Mouse (Mus musculus): ENCODE data around the gene Gm42669.

Gene Gm42669

DNA sequence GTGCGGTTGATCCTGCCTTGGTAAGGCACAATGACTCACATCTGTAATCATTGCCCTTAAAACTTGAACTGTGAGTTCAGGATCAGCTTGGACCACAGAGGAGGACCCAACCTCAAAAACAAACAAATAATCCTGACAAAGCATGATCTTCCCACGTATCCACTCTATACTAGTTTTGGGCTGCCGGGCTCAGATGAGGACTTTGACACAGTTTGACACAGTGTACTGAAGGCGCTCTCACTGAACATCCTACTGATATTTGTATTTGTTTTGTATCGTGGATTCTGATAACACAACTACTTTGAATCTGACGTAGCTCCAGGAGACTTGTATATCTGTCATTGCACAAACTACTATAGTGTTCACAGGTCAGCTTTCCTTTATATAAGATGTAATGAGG, 14.0 kb downstream of the Gm42669 start:
- DNase-seq (ENCODE audit: low spot score), result no peak

DNA sequence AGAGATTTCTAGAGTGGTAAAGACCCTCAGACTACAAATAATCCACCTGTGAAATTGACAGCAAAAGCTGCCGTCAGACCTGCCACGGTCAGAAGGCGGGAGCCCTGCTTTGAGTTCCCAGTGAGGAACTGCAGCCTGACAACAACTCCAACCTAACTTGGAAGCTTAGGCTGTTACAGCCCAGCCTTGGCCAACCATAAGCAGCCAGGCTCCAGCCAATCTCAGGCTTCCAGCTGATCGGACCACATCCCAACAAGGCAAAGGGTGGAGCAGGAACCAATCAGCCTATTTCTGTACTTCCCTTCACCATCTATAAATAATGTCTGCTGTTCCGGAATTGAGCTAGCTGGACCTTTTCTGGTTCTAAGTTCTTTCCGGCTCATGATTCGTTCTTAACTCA, 14.5 kb downstream of the Gm42669 start:
- DNase-seq (ENCODE audit: low spot score), result no peak

DNA sequence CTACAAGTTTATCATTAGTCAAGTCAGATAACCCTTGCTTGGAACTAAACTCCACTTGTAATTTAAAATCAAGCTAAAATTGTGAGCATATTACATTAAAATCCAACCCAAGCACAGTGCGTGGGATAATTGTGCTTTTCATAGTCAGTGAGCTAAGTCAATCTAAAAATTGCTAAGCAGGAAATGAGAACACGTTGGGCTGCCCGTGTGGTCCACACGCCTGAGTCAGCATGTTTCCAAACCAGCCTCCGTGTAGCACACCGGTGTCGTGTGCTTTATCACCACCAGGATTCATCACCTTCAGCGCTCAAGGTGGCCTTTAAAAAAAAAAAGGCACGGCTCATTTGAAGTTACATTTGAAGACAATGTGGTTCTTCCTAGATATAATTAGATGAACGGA, 16.9 kb downstream of the Gm42669 start:
- DNase-seq (ENCODE audit: low spot score), result no peak

DNA sequence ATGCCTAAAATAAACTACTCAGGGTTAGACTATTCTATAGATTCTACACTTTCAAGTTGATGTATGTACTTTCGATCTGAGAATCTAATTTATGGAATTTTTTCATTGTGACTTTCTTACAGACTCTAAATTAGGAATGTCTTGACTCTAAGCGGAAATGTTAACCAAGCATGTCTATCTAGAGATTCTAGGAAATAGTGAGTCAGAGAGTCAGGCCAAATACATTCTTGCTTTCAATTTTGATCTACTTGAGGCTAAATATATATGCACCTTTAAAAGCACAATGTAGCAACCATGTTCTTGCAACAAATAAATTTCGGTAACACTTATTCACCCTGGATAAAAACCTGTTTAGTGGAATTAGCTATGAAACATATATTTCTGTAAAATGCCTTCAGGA, 21.4 kb downstream of the Gm42669 start:
- no peak for DNase-seq (ENCODE audit: low spot score)

DNA sequence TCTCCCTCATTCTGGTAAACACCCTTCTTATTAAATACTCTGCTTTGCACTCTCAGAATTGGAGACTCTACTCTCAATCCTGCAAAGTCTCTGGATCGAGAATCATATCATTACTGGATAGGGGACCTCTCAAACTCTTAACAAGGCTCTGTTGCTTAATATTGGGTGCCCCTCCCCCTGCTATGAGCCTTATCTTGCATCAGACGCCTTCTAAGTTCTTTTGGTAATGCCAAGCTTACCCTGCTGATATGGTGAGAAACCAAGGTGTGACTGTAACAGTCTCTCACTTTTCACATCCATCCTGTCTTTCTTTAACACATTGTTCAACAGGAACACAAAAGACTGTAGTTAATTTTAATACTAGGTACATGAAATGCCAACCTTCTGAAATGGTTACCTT, 26.2 kb downstream of the Gm42669 start:
- no peak for DNase-seq (ENCODE audit: low spot score)

- no peak for DNase-seq (ENCODE audit: low spot score)
These were observed 27.2 kb downstream of the Gm42669 start, which contains the start of gene 1700028K03Rik for GRCm38 (mm10) chr5:107534581-107534980. Gene 1700028K03Rik (plus strand): TSS chr5:107534709.

GRCm38 (mm10) chr5:107541696-107542095, 34.3 kb downstream of the Gm42669 start:
- DNase-seq (ENCODE audit: low spot score), result no peak

DNA sequence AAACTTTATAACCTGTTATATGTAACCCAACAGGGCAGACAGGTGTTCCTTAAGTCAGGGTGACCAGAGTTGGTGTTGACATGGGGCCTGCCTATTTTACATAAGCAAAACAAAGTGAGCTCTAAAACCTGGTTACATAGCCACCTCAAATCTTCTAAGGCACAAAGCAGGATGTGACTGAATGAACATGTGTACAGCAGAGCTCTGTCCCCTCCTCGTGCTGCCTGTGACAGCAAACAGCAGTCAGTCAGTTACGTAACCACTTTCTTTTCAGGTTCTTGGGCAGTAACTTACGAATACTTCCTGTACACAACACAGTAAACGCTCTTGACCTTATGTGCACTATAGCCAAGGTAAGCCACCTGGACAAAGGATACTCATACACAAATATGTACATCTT, 38.5 kb downstream of the Gm42669 start:
- no peak for DNase-seq (ENCODE audit: low spot score)

DNA sequence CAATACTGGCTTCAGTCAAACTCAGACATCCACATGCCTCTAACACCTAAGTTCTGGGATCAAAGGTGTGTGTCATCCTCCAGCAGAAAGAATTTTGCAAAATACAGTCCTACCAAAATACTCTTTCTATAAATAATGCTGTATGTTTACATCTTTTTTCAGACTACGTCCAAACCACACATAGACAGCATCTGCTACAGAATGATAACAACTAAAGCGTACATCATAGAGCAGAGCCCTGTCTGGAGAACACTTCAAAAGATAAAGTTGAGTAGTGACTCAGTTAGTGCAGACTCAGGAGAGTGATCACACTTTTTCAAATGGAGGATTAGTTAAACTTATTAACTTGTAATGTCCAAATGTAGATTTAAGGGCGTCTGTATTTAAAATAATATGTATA, 40.5 kb downstream of the Gm42669 start:
- DNase-seq (ENCODE audit: low spot score), result no peak

DNA sequence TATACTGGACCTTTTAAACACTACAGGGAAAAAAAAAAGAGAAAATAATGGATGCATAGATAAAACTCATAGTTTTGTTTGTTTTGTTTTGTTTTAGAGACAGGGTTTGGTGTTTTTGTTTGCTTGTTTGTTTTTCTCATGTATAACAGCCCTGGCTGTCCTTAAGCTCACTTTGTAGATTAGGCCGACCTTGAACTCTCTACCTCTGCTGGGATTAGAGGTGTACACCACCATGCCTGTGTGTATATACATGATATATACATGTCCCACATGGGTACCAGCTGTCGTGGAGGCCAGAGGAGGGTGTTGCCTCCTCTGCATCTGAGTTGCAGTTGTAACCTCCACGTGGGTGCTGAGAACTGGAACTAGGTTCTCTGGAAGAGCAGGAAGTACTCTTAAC, 41.0 kb downstream of the Gm42669 start:
- DNase-seq (ENCODE audit: low spot score), result no peak

- no peak for DNase-seq (ENCODE audit: low spot score)
These were observed 46.9 kb downstream of the Gm42669 start for GRCm38 (mm10) chr5:107554336-107554735.

DNA sequence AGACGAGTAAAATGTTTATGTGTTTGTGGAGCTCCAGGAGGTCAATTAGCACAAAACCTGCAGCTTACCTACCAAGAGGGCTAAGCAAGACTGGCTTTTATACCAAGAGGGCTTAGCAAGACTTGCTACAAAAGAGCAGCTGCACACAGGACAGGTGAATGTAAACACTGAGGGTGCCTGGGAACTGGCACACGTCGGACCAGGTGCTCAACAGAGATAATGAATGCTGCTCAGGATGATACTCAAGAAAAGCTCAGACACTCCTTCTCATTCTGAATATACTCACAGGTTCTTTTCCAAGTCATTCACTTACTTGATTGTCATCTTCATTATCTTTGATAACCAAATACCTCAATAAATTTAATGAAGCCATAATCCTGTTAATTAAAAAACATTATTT, 49.5 kb downstream of the Gm42669 start:
- no peak for DNase-seq (ENCODE audit: low spot score)

DNA sequence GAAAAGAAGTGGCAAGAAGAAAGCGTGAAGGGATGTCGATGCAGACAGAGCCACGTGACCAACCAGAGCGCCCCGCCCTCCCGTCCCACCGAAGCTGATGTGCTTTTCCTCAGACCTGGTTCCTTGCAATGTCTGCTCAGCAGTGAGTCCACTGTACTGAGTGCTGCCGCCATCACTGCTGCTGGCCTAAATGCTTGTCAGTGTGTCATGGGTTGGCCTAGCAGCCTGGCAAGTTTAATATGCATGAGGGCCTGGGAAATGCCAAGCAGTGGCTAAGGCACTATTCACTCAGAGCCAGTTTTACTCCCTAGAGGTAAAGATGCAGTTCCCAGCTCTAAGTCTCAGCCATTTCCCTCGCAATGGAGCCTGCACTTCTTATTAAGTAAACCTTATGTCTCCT, 61.7 kb downstream of the Gm42669 start:
- no peak for DNase-seq (ENCODE audit: low spot score)

- DNase-seq (ENCODE audit: low spot score), result peak; percentile 77
These were observed 90.1 kb downstream of the Gm42669 start, which contains the start of the genes Rpap2 and Glmn for GRCm38 (mm10) chr5:107597301-107598077. Gene Rpap2 (plus strand): TSS chr5:107597373. Gene Glmn (minus strand): TSS chr5:107597888.

DNA sequence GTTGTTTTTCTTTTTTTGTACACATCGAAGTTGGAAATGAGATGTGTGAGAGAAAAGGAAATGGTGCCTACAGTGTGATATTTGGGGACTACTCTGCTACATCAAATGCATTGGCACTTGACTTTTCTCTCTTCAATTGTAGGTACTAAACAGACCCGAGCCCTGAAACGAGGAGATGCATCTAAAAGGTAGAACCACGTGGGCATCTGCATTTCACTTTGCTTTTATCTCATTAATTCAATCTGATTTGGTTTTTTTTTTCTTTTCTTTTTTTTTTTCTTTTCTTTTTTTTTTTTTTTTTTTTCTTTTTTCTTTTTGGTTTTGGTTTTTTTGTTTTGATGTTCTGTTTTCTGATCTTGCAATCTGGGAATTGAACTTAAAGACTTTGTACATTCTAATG, 91.0 kb downstream of the Gm42669 start:
- DNase-seq (ENCODE audit: low spot score), result no peak

DNA sequence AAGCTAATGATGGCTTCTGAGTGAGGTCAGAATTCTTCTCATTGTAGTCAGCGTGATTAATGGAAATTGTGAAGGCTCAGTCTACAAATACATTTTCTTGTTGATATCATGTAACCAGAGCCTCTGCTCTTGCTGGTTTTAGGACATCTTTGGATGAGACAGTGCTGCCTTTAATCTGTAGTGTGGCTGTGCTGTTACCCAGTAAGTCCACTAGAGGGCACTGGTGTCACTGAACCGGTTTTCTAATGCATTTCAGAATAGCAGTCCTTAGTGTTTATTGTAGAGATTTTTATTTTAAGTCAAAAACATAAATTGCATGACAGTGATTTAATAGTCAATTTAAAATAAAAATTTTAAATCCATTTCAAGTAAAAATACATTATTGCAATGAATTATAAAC, 103.8 kb downstream of the Gm42669 start:
- DNase-seq (ENCODE audit: low spot score), result no peak

- no peak for DNase-seq (ENCODE audit: low spot score)
These were observed 110.6 kb downstream of the Gm42669 start for GRCm38 (mm10) chr5:107617986-107618385.

DNA sequence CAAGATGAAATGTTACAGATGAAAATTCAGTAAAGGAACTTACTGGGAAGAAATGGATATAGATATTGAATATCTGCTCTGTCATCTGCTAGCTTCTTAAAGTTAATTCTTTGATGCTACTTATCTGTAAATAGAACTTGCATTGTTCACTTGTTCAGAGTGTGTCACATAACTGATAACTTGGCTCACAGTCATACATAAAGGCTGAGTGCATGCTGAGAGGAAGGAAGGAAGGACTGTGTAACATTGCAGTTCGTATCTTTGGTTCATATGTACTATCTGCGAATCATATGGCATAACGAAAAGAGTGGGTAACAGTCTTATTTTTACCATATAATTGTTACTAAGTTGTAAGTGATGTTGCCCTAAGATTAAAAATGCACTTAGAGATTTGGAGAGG, 113.9 kb downstream of the Gm42669 start:
- DNase-seq (ENCODE audit: low spot score), result no peak

All from ovary, adult 18-20 months (tissue).